Mouse (Mus musculus): ENCODE results near the gene Bmp6.

GRCm38 (mm10) chr13:38506936-38507335, 162.0 kb downstream of the Bmp6 start:
- no peak for TF ChIP-seq POLR2A (IDR thresholded peaks at IDR 0.05; ENCODE audit: low read depth, low read length)
- TF ChIP-seq CTCF (IDR thresholded peaks at IDR 0.05; ENCODE audit: extremely low read depth, insufficient read depth, insufficient read length, insufficient replicate concordance) = no peak
